Mouse (Mus musculus) left cerebral cortex, adult 18-20 months (tissue): ENCODE measurements around the gene Rbfox2. TPM values are rescaled to one million over a fixed set of nuclear protein-coding genes. Genes with fewer than 3 reads are reported as not detected.

ENCODE experiments used
- DNase-seq, 2 experiments: peaks; one replicate each; pipeline ENCODE4 v3.0.0; 2021 to 2022; ENCODE audit warnings: low spot score in 2 of 2, mixed read lengths in 1 of 2
- total RNA-seq, 2 experiments: library from RNA; stranded (reverse); gene quantifications; 2 replicates each; pipeline ENCODE4 v1.2.3; 2021

Rbfox2 gene
- total RNA-seq, 2 experiments from 2014 or later: 239 to 240 TPM

DNA sequence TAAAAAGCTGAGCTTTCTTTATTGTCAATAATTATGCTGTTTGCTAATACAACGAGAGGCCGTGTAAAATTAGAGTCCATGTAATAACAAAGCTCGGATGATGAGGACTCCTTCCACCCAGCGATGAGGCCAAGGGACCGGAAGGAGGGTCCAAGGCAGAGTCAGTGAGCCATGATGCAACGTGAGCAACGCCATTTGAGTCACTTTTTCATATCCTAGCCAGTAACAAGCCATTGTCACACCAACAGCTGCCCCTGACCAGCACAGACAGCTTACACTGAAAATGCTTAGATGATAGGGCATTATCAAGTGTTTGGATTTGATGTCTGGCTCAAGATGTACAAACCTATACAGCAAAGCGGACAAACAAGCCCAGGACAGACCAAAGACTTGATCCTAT, 155.6 kb downstream of the Rbfox2 start:
- no peak for DNase-seq

DNA sequence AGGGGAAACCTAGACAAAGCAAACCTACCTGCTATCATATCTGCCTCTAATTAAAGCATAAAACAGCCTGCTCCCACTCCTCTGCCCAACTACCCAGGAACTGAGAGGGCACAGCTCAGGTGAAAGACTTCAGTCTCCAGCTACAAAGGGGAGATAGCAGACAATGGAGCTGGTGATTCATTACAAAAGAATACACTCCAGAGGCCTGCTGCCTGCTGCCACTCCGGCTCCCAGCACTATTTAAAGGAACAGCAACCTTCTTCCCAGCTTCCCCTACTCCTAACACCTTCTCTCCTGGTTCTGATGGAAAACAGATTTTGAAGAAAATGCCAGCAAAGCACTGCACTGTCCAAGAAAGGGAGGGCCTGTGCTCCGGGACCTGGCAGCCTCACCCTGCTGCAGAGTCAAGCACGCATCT, 156.4 kb downstream of the Rbfox2 start:
- no peak for DNase-seq

DNA sequence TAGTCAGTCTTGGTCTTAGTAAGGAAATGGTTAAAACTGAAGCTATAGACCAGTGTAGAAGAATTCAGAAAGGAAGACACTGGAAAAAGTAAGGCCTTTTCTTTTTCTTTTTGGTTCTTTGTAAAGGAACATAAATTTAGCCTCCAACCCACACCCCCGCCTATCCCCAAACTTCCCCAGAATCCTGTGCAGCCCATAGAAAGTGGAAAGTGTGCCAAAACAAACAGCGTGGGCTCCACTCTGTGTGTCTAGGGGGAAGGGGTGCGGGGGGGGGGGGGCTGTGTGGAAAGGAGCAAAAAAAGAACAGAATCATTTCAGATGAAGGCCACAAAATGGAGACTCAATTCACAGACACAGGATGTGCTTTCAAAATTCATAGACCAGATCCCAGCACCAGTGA, 156.8 kb downstream of the Rbfox2 start:
- DNase-seq: peak; percentile 53 to 62

DNA sequence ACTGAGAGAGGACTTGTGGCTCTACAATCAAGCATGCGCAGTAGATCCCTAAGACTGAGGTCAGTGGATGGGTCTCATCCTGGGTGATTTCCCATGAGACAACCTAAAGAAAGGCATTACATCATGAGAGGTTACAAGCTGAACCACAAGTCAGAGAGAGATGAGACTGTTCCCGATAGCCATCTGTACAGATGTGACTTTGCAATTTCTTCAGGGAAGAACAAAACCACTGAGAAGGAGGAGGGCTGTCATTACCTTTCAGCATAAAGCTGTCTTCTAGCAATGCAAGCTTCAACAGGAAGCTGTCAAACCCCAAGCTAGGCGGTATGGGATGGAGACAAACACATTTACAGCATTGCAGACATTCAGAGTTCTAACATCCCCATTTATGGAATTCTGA, 157.3 kb downstream of the Rbfox2 start:
- no peak for DNase-seq

DNA sequence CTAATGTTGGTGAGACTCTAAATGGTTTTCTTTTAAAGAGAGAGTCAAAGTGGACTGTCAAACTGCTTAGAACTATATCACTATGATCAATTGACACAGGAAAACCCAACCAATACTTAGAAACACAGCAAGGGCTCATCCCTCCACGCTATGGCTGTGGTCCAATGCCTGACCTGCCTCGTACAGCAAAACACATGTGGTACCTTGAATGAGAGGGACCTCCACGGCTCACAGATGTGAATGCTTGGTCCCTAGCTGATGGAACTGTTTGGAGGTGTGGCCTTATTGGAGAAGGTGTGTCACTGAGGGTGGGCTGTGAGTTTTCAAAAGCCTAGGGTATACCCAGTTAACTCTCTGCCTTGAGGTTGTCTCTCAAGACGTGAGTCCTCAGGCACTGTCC, 159.9 kb downstream of the Rbfox2 start:
- DNase-seq: no peak

DNA sequence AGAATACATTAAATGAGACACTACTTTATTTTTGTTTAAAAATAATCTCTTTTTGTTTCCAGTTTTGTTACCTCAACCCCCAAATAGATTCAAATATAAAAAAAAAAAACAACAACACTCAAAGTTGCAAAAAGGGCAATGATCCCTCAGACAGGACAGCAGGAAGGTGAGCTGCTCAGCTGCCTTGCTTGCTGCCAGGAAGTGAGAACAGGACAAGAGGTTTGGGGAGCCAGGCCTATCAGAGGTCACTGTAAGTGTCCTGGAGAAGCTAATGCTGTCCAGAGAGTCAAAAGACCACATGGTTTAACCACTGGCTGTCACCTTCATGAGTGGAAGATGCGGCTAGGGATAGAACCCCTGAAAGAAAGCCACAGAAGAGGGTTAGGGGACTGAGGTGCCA, 161.8 kb downstream of the Rbfox2 start:
- no peak for DNase-seq

DNA sequence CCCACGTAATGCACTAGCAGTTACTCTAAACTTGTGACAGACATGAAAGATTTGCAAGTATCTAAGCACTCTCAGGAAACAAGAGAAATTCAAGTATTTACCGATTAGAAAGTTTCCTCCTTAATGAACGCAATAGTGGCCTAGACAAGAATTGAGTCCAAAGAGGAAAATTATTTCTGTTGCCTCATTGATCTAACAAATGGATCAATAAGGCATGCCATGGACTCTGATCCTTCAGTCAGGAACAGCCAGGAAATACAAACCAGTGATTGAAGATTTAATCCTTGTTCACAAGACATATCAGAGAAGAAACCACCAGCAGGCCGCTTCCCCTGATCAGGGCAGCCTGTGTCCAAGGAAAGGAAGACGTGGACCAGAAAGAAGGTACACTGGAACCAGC, 164.0 kb downstream of the Rbfox2 start:
- DNase-seq: no peak

DNA sequence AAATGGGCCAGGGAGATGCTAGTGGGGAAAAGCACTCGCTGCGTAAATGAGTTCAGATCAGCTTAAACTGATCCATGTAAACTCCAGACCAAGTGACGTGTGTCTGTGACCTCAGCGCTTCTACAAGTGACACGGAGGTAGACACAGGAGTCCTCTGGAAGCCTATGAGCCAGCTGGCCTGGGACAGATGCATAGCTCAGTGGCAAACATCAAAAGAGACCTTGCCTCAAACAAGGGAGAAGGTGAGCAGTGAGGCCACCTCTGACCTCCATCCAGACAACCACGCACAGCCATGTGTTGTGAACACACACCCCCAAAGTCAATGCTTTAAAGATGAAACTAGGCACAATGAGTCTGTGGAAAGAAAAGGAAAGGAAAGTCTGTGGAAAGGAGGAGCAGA, 164.5 kb downstream of the Rbfox2 start:
- no peak for DNase-seq

DNA sequence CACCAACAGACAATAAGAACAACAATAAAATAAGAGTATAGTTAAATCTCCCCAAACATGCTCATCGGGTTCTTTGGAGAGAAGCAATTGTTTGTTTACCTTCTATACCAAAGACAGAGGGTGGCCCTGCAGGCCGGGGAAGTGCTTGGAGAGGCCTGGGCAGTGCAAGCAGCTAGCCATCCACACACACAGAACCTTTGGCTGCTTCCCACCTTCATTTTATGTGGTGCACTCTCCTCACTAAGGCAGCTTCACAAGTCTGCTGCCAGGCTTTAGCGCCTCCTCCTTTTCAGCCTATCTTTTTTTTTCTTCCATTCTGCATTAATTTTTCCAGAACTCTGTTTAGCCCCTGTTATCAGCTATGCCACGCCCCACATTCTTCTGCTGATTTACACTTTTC, 165.1 kb downstream of the Rbfox2 start:
- peak in 1 of 2 experiments; percentile 14 for DNase-seq

DNA sequence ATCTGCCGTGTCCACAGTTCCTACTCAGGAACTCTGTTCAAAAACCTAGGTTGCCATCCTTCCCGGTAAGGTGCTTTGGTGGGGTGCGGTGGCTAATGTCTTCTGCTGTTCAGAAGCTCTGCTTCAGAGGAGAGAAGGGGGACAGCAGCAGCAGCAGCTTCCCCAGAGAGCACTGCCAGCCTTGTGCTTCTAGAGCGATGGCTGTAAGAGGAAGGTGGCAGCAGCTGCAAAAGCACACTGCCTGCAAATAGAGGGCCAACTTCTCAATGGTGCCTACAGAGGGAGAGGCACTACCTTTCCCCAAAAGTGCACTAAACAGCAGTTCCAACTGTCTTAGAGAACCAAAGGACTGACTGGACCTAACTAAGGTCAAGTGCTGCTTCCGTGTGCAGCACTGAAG, 168.5 kb downstream of the Rbfox2 start:
- no peak for DNase-seq

DNA sequence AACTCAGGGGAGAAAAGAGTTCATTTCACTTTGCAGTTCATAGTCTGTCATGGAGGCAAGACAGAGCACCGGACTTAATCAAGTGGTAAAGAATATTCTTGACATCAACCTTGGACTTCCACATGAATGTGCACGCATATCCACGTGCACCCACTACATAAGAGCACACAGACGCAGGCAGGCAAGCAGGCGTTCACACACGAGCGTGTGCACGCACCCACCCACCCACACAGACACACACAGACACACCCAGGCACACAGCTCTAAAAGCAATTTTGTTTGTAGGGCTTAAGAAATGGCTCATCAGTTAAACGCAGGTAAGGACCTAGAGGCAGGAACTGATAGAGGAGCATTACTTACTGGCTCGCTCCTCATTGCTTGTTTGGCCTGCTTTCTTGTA, 172.3 kb downstream of the Rbfox2 start:
- no peak for DNase-seq

DNA sequence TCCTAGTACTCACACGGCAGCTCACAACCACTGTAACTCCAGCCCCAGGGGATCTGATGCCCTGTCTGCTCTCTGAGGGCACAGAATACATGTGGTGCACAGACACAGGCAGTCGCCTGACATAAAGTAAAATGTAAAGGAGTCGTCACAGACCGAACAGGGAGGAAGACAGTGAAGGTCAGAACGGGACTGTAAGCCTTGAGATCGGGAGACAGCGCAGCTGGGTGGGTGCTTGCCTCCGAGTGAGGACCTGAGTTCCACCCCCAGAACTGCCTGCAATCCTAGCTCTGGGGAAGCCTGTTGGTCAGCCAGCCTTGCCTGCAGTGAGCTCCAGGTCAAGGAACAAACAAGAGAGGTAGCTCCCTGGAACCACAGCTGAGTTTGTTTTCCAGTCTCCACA, 177.7 kb downstream of the Rbfox2 start:
- no peak for DNase-seq

DNA sequence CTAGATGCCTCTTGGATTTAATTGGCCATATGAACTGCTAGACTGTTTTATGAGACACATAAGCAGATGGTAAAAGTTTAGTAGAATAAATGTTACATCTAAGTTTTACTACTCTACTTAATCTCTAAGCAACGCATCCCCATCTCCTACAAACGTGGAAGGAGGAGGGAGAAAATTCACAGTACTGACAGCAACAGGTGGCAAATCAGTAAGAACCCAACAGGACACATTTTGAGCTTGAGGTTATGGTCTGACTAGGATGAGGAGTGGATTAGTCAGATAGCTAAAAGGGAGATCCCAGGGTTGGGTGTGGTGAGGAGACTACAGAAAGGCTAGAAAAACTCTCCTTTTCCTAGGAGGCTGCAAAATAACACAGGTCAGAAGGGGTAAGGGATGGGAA, 179.1 kb downstream of the Rbfox2 start:
- no peak for DNase-seq

DNA sequence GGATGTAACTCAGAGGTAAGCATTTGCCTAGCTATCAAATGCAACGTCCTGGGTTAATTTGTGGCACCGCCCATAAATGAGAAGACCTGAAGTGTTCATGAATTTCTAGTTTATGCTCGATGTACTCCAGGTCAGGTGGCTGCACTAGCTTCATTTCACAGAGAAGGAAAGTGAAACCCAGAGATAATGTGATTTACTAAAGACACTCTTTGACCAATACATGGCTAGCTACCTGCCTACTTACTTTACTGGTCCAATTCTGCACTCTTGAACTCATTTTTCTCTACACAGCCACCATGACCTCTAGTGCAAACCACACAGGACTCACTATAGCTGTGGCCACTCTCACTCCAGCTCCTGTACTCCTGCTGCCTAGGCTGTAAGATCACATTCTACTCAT, 180.1 kb downstream of the Rbfox2 start:
- DNase-seq: no peak

DNA sequence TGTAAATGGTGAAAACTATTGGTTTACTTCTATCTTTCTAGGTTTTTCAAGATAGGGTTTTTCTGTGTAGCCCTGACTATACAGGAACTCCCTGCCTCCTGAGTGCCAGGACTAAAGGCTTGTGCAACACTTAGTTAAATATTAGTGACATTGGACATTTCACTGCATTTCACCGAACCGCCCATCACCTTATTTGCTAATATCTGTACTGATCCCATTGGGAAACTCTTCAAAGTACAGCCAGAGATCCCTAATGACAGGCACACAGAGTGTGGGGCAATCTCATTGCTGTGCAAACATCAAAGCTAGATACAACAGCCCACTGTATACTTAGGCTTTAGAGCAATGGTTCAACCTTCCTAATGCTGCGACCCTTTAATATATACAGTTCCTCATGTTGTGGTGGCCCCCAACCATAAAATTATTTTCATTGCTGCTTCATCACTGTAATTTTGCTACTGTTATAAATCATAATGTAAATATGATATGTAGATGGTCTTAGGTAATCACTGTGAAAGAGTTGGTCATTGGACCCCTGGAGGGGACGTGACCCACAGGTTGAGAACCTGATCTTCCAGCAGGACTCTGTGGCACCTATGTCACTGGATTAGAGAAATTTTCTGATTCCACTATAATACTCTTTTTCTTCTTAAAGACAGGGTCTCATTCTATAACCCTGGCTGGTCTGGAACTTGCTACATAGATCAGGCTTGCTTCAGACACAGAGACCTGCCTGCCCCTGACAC, 182.3 kb downstream of the Rbfox2 start:
- DNase-seq: no peak

DNA sequence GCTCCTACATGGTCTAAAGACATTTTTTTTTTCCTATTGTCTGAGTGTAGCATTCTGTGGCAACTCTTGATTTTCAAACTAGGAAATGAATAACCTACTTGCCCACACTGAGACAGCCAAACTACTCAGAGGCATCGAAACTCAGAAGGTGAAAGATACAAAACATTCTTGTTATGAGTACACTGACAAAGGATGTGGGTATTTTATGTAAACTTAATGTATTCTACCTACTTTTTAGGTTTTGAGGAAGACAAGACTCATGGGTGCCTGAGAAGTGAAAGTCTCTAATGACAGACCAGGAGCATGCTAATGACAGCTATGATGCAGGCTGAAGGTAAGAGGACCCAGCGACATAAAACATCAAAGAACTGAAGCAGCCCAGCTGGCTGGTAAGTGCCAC, 184.0 kb downstream of the Rbfox2 start:
- no peak for DNase-seq

DNA sequence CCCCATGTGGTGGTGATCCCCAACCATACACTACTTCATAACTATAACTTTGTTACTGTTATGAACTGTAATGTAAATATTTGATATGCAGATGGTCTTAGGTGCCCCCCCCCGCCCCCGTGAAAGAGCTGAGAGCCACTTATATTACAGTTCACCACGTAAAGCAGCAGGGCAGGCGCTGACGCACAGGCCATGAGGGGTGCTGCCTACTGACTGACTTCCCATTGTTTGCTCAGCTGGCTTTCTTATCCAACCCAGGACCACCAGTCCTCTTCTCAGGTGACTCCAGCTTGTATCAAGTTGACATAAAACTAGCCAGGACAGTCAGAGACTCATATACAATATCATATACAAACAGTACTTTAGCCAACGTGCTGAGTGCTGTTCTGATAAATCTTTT, 184.6 kb downstream of the Rbfox2 start:
- DNase-seq: no peak

DNA sequence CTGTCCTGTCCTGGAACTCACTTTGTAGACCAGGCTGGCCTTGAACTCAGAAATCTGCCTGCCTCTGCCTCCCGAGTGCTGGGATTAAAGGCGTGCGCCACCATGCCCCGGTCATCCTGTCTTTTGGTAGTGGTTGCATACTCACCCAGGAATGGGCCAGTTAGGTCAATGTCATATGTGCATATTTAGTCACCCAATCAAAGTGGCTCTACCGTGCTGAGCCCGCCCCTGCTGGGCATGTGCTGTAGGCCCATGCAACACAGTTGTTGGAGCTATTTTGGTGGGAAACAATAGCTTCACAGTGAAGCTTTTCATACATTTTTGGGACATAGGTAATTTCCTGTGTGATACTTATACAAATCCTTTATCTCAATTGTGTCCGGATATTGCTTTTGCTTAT, 187.1 kb downstream of the Rbfox2 start:
- no peak for DNase-seq

DNA sequence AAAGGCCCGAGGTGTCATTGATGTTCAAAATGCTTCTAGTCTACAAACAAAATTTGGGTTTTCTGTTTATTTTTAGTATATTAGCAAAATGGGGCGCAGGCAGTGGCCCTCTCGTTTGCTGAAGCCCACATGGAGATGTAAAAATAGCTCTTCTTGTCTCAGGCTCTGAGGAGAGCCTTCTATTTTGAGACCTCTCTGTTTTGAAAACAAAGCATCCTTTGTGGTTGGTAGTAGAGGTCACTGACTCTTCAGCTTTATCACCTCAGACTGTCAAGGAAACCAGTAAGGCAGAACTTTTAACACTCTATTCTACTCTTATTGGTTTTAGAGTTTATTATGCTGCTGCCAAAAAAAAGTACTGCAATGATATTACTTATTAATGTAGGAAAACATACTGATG, 189.6 kb downstream of the Rbfox2 start:
- DNase-seq: no peak

DNA sequence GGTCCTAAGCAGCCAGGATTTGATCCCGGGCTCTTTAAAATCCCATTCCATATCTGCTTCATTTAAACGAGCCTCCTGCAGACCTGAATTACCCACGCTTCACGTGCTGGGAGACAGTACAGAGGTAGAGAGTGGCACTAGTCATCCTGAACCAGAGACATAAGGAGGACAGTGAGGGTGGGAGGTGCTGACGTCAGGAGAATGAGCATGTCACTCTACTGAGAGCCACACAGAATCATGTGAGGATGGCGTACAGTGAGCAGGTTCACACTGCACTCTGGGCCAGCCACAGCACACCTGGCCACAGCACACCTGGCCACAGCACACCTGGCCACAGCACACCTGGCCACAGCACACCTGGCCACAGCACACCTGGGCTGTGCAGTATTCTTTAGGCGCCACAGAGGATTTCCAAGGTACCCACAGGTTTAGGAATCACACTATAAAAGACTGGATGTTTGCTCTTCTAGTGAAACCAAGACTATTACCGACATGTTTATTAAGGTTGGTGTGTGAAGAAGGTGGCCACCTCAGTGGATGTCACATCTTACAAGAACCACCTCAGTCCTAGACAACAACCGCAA, 190.6 kb downstream of the Rbfox2 start:
- DNase-seq: peak in 1 of 2 experiments; percentile 35

DNA sequence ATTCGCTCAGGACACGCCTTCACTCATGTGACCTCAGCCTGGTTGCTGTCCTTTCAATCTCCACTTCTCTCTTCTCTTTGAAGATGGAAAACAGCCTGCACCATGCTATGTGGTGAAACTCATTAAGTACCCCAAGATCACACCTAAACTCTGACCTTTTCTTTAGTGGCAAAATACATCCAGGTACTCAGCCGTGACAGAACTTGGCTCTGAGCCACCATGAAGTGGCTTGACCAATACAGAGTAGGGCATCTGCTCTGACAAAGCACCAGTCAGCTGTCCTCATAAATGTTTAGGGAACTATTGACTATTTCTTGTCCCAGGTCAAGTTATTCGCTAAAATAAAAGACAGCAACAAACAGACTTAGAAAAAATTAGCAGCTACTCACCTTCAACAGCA, 191.3 kb downstream of the Rbfox2 start:
- DNase-seq: no peak

DNA sequence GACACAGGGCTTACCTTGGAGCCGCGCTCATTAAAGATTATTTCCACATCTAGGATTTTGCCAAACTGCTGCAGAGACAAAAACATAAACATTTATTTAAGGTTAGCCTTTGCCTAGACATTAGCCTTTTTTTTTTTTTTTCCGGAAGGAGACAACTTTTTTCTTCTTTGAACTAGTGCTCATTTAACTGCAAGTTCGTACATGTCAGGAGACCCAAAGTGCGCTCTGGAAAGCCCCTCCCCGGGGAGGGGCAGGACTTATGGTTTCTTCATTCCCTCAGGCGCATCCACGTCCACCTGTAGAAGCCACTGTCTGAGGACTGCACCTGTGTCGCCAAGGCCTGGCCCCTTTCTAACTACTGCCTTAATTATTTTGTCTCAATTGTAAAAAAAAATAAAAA, 193.2 kb downstream of the Rbfox2 start:
- DNase-seq: no peak

DNA sequence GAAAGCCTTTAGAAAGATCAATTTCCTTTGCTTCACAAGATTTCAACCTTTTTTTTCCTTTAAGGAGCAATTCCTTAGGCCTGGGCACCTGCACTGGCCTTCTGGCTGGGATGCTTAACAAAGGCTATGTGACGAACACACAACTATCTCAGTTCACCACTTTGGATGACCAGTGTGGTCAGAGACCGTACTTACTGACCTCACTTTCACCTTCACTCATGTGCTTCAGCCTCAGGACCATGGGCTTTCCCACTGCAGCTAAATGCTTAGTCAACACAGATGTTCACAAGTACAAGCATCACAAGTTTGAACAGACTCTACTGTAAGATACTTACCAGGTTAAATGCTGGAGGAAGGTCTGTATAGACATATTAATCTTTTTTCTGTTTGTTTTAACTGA, 194.4 kb downstream of the Rbfox2 start:
- no peak for DNase-seq
